Comparison of ENCODE assay signal across 9 mouse cellular contexts in genomic region chr6:124858561-124859318, GRCm38 (mm10). TPM values are rescaled to one million over a fixed set of nuclear protein-coding genes. Genes with fewer than 3 reads are reported as not detected.
DNase-seq lines count a peak whose midpoint lies in the region; ATAC-seq and TF ChIP-seq lines count a peak whose summit lies in the region.
"Had no signal": no experiment of that assay in that cellular context is flagged by ENCODE, and none has a peak within 500 bp of the region (broad histone marks: within the 10 kb centered on the region; RNA-seq: fewer than 3 reads in every experiment).

No protein-coding gene starts in this region.

- TF ChIP-seq CTCF in cerebellum, adult 2 months (IDR thresholded peaks at IDR 0.05; ENCODE audit: borderline replicate concordance, insufficient read depth, low read depth, low read length), result no peak
- no peak for TF ChIP-seq CTCF in kidney, postnatal 0 days (IDR thresholded peaks at IDR 0.05; ENCODE audit: low read depth)

- no peaks in the 10 kb centered on the region for H3K36me3 ChIP-seq in kidney, postnatal 0 days (ENCODE audit: insufficient read depth, low read length)
- H3K36me3 ChIP-seq in hindbrain, embryonic 12.5 days, result no peaks in the 10 kb centered on the region
- peaks cover 23% of the 10 kb centered on the region for H3K36me3 ChIP-seq in midbrain, embryonic 14.5 days (ENCODE audit: control insufficient read depth, insufficient read depth, low read length)

- no peak overlapping the region for H3K9ac ChIP-seq in kidney, postnatal 0 days (ENCODE audit: low read depth, low read length)
- H3K9ac ChIP-seq in hindbrain, embryonic 12.5 days, result peak overlapping the region; percentile 88; the same call in 1 of the 2 replicates
- H3K9ac ChIP-seq in midbrain, embryonic 14.5 days (replicated peaks; ENCODE audit: low read length), result no peak overlapping the region

- WGBS in cerebellum, adult 2 months, result 74% methylated on average over 28 of the region's 28 CpGs
- 70% methylated on average over 28 of the region's 28 CpGs for WGBS in kidney, postnatal 0 days
- 73% methylated on average over 28 of the region's 28 CpGs for WGBS in hindbrain, embryonic 12.5 days
- WGBS in midbrain, embryonic 14.5 days, result 80% methylated on average over 27 of the region's 28 CpGs

- no peaks in the 10 kb centered on the region for H3K27me3 ChIP-seq in cerebellum, adult 2 months (ENCODE audit: control insufficient read depth, insufficient read depth, low read length)
- no peaks in the 10 kb centered on the region for H3K27me3 ChIP-seq in kidney, postnatal 0 days (ENCODE audit: insufficient read depth, low read length)
- peaks cover 11% of the 10 kb centered on the region; the same call in 1 of the 2 replicates for H3K27me3 ChIP-seq in hindbrain, embryonic 12.5 days
- H3K27me3 ChIP-seq in midbrain, embryonic 14.5 days (ENCODE audit: control insufficient read depth, insufficient read depth, low read length), result no peaks in the 10 kb centered on the region

- peaks cover 24% of the 10 kb centered on the region for H3K4me1 ChIP-seq in cerebellum, adult 2 months (ENCODE audit: control insufficient read depth, insufficient read depth, low read length)
- H3K4me1 ChIP-seq in kidney, postnatal 0 days (replicated peaks; ENCODE audit: insufficient read depth, low read length), result peaks cover 7% of the 10 kb centered on the region
- H3K4me1 ChIP-seq in hindbrain, embryonic 12.5 days, result peaks cover 68% of the 10 kb centered on the region
- peaks cover 46% of the 10 kb centered on the region for H3K4me1 ChIP-seq in midbrain, embryonic 14.5 days (ENCODE audit: control insufficient read depth, insufficient read depth, low read length)

- TF ChIP-seq POLR2A in cerebellum, adult 2 months (IDR thresholded peaks at IDR 0.05; ENCODE audit: borderline replicate concordance, insufficient read depth, low read length), result no peak

- DNase-seq in cerebellum, adult 2 months, result peak; percentile 33 to 44
- DNase-seq in cerebellum, postnatal 4 days (ENCODE audit: low spot score in 2 of 2), result no peak
- DNase-seq in kidney, postnatal 0 days (ENCODE audit: low spot score), result no peak
- no peak for DNase-seq in kidney, adult 18-20 months
- DNase-seq in midbrain, embryonic 14.5 days, result no peak
- DNase-seq in urinary bladder, postnatal 4 days (ENCODE audit: low spot score in 2 of 2), result no peak
- DNase-seq in retina, embryonic 14.5 days (ENCODE audit: low spot score), result no peak
- DNase-seq: adrenal gland, postnatal 25 days had no signal

- H3K27ac ChIP-seq in cerebellum, adult 2 months (ENCODE audit: insufficient read depth, low read length), result no peak overlapping the region
- H3K27ac ChIP-seq in kidney, postnatal 0 days, result no peak overlapping the region
- peak overlapping the region; percentile 14; the same call in 1 of the 2 replicates for H3K27ac ChIP-seq in hindbrain, embryonic 12.5 days
- H3K27ac ChIP-seq in midbrain, embryonic 14.5 days (replicated peaks; ENCODE audit: low read depth, low read length), result 0 out of 2 replicates have a peak overlapping the region, but pooled peaks have one; percentile 98

- H3K9me3 ChIP-seq in kidney, postnatal 0 days (replicated peaks; ENCODE audit: low read length), result no peaks in the 10 kb centered on the region
- H3K9me3 ChIP-seq in hindbrain, embryonic 12.5 days (replicated peaks), result no peaks in the 10 kb centered on the region
- H3K9me3 ChIP-seq in midbrain, embryonic 14.5 days (ENCODE audit: control insufficient read depth, low read length), result no peaks in the 10 kb centered on the region

- no peak overlapping the region for H3K4me3 ChIP-seq in cerebellum, adult 2 months (replicated peaks; ENCODE audit: insufficient read depth, low read depth, low read length)
- no peak overlapping the region for H3K4me3 ChIP-seq in kidney, postnatal 0 days (replicated peaks; ENCODE audit: low read depth, low read length)
- peak overlapping the region; percentile 66; the same call in 1 of the 2 replicates for H3K4me3 ChIP-seq in hindbrain, embryonic 12.5 days
- H3K4me3 ChIP-seq in midbrain, embryonic 14.5 days (replicated peaks; ENCODE audit: low read depth, low read length), result no peak overlapping the region

- peak overlapping the region; percentile 86; the same call in 1 of the 2 replicates for H3K4me2 ChIP-seq in kidney, postnatal 0 days (ENCODE audit: low read length)
- peak overlapping the region; percentile 71 for H3K4me2 ChIP-seq in hindbrain, embryonic 12.5 days (replicated peaks)
- H3K4me2 ChIP-seq in midbrain, embryonic 14.5 days (ENCODE audit: low read length), result peak overlapping the region; percentile 82

- ATAC-seq in kidney, postnatal 0 days (replicated peaks; ENCODE audit: low FRiP score, low read depth), result no peak
- ATAC-seq in hindbrain, embryonic 12.5 days (ENCODE audit: low FRiP score), result no peak
- no peak for ATAC-seq in midbrain, embryonic 14.5 days (ENCODE audit: low FRiP score, low TSS enrichment)

RNA-seq across cellular contexts. Expression of gene P3h3, which starts 1.2 kb away (rescaled TPM):
- 106 and 112 TPM in 2 replicates for polyA plus RNA-seq in cerebellum, adult 2 months (2012; rRNA removed)
- polyA plus RNA-seq in kidney, postnatal 0 days (2015; fragmentation: Nextera tagmentation; extraction: Ambion mirVana), result 14.7 and 14.8 TPM in 2 replicates
- 34.5 and 39.6 TPM in 2 replicates for polyA plus RNA-seq in hindbrain, embryonic 12.5 days (2016; fragmentation: Nextera tagmentation; extraction: Ambion mirVana)
- 13.9 and 15.7 TPM in 2 replicates for polyA plus RNA-seq in midbrain, embryonic 14.5 days (2014; fragmentation: Nextera tagmentation; extraction: Ambion mirVana)

RNA-seq across cellular contexts. Expression of gene Gpr162, which starts 5.0 kb away (rescaled TPM):
- polyA plus RNA-seq in cerebellum, adult 2 months (2012; rRNA removed), result 177 and 183 TPM in 2 replicates
- polyA plus RNA-seq in kidney, postnatal 0 days (2015; fragmentation: Nextera tagmentation; extraction: Ambion mirVana), result 1.5 and 2.2 TPM in 2 replicates
- polyA plus RNA-seq in hindbrain, embryonic 12.5 days (2016; fragmentation: Nextera tagmentation; extraction: Ambion mirVana), result 11.3 and 12.7 TPM in 2 replicates
- 14.7 and 34.9 TPM in 2 replicates for polyA plus RNA-seq in midbrain, embryonic 14.5 days (2014; fragmentation: Nextera tagmentation; extraction: Ambion mirVana)

RNA-seq across cellular contexts. Expression of gene Gnb3, which starts 18.7 kb away (rescaled TPM):
- polyA plus RNA-seq in cerebellum, adult 2 months (2012; rRNA removed), result 0.84 and 1.3 TPM in 2 replicates
- 0.98 and 1.2 TPM in 2 replicates for polyA plus RNA-seq in kidney, postnatal 0 days (2015; fragmentation: Nextera tagmentation; extraction: Ambion mirVana)
- 0.52 and 0.92 TPM in 2 replicates for polyA plus RNA-seq in hindbrain, embryonic 12.5 days (2016; fragmentation: Nextera tagmentation; extraction: Ambion mirVana)
- 1.7 and 4.5 TPM in 2 replicates for polyA plus RNA-seq in midbrain, embryonic 14.5 days (2014; fragmentation: Nextera tagmentation; extraction: Ambion mirVana)

RNA-seq across cellular contexts. Expression of gene Cd4, which starts 29.3 kb away (rescaled TPM):
- 0.05 and 0.26 TPM in 2 replicates for polyA plus RNA-seq in cerebellum, adult 2 months (2012; rRNA removed)
- polyA plus RNA-seq in kidney, postnatal 0 days (2015; fragmentation: Nextera tagmentation; extraction: Ambion mirVana), result 0.24 and 0.28 TPM in 2 replicates
- polyA plus RNA-seq in hindbrain, embryonic 12.5 days (2016; fragmentation: Nextera tagmentation; extraction: Ambion mirVana), result 0.06 TPM in 1 of 2 replicates, not detected in the other
- polyA plus RNA-seq in midbrain, embryonic 14.5 days (2014; fragmentation: Nextera tagmentation; extraction: Ambion mirVana), result 0.11 and 0.27 TPM in 2 replicates

RNA-seq across cellular contexts. Expression of gene Cdca3, which starts 29.4 kb away (rescaled TPM):
- polyA plus RNA-seq in cerebellum, adult 2 months (2012; rRNA removed), result 1.3 and 1.4 TPM in 2 replicates
- 85.1 and 91.2 TPM in 2 replicates for polyA plus RNA-seq in kidney, postnatal 0 days (2015; fragmentation: Nextera tagmentation; extraction: Ambion mirVana)
- 111 and 120 TPM in 2 replicates for polyA plus RNA-seq in hindbrain, embryonic 12.5 days (2016; fragmentation: Nextera tagmentation; extraction: Ambion mirVana)
- polyA plus RNA-seq in midbrain, embryonic 14.5 days (2014; fragmentation: Nextera tagmentation; extraction: Ambion mirVana), result 25.0 and 43.7 TPM in 2 replicates

Comparison
In these comparisons a context has a peak if more than half of its experiments do, and no peak if none do; other contexts are left out.
1. DNase-seq: peak in cerebellum, adult 2 months (2 of 2); none in cerebellum, postnatal 4 days (0 of 2), kidney, postnatal 0 days (single experiment), kidney, adult 18-20 months (single experiment), midbrain, embryonic 14.5 days (single experiment), urinary bladder, postnatal 4 days (0 of 2) and retina, embryonic 14.5 days (single experiment).
2. H3K27ac ChIP-seq: peak in hindbrain, embryonic 12.5 days (single experiment) and midbrain, embryonic 14.5 days (single experiment); none in cerebellum, adult 2 months (single experiment) and kidney, postnatal 0 days (single experiment).
3. Peak in every context shown above with its lines, with median percentiles within 50 percentile points of each other: H3K4me2 ChIP-seq.